Mouse (Mus musculus) ES-Bruce4 (cell line): ENCODE data around the gene Parm1. TPM values are rescaled to one million over a fixed set of nuclear protein-coding genes. Genes with fewer than 3 reads are reported as not detected.

Experiments used
- H3K27ac ChIP-seq: 2 replicates; pipeline ENCODE4 v1.5.1; 2012; ENCODE audit warnings: low read length, inconsistent platforms; ENCODE audit not compliant: insufficient read depth
- H3K27me3 ChIP-seq: 2 replicates; pipeline ENCODE4 v1.6.1; 2012; ENCODE audit warnings: mild to moderate bottlenecking, low read length, inconsistent platforms; ENCODE audit not compliant: control insufficient read depth, poor library complexity, insufficient read depth, severe bottlenecking
- H3K36me3 ChIP-seq: 2 replicates; pipeline ENCODE4 v1.6.1; 2012; ENCODE audit warnings: inconsistent platforms, mild to moderate bottlenecking, low read length, moderate library complexity; ENCODE audit not compliant: control insufficient read depth, poor library complexity, insufficient read depth, severe bottlenecking
- H3K4me1 ChIP-seq: one replicate; pipeline ENCODE4 v1.8.1; 2011; ENCODE audit warnings: low read length; ENCODE audit not compliant: control insufficient read depth, insufficient read depth
- H3K4me3 ChIP-seq: 2 replicates; pipeline ENCODE4 v1.5.1; 2011; ENCODE audit warnings: low read depth, mild to moderate bottlenecking, low read length
- H3K9ac ChIP-seq: 2 replicates; pipeline ENCODE4 v1.6.1; 2012; ENCODE audit warnings: low read depth, mild to moderate bottlenecking, inconsistent platforms; ENCODE audit not compliant: poor library complexity, severe bottlenecking
- H3K9me3 ChIP-seq: replicated peaks from 2 replicates; pipeline ENCODE4 v1.6.1; 2012; ENCODE audit warnings: mild to moderate bottlenecking, low read length, inconsistent platforms; ENCODE audit not compliant: control insufficient read depth, poor library complexity, insufficient read depth, severe bottlenecking
- CTCF ChIP-seq: IDR thresholded peaks from one replicate; pipeline ENCODE4 v1.8.1; 2011; ENCODE audit warnings: low read depth, low read length
- EP300 ChIP-seq: IDR thresholded peaks from 2 replicates; pipeline ENCODE4 v1.6.1; 2011; ENCODE audit warnings: low read depth, low read length; ENCODE audit not compliant: insufficient read depth
- POLR2A ChIP-seq: IDR thresholded peaks from one replicate; pipeline ENCODE4 v1.8.1; 2011; ENCODE audit warnings: low read length; ENCODE audit not compliant: insufficient read depth
- polyA plus RNA-seq: library from polyadenylated mRNA; stranded (reverse); fragments of >200 nt; gene quantifications from 2 replicates; pipeline ENCODE4 v1.2.4, GENCODE M21; 2011; ENCODE audit warnings: low read depth; ENCODE audit not compliant: missing spikeins, insufficient read depth, insufficient read length

The Parm1 gene
- polyA plus RNA-seq, 1 experiment, result 11.3 TPM

- no peaks in the 10 kb centered on the region for H3K9me3 ChIP-seq
- no peak overlapping the region for H3K27ac ChIP-seq
- no peaks in the 10 kb centered on the region for H3K4me1 ChIP-seq
- TF ChIP-seq POLR2A (no peak), CTCF (no peak)
- H3K36me3 ChIP-seq, result no peaks in the 10 kb centered on the region
- H3K27me3 ChIP-seq, result no peaks in the 10 kb centered on the region; the same call in 1 of the 2 replicates
- H3K9ac ChIP-seq, result no peak overlapping the region
- H3K4me3 ChIP-seq, result no peak overlapping the region
Measured at GRCm38 (mm10) chr5:91607234-91607633, 89.8 kb downstream of the Parm1 start.

DNA sequence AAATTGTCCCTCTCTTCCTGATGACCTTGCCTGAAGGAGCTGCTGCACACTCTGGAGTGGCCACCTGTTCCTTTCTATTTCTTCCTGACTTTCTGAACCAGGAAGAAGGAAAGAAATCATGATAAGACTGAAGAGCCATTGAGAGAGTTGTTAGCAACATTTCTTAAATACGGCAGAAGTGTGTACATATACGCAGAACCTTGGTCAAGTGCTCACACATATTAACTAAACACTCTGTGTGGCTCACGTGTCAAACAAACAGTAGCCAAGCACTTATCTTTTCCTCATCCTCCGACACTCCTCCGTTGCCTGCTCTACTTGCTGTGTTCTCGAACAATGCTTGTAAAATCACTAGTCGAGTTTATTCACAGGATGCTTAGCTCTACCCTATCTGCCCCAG, 90.4 kb downstream of the Parm1 start:
- H3K27me3 ChIP-seq, result no peaks in the 10 kb centered on the region; the same call in 1 of the 2 replicates
- H3K36me3 ChIP-seq, result no peaks in the 10 kb centered on the region
- H3K4me3 ChIP-seq, result no peak overlapping the region
- no peak overlapping the region for H3K27ac ChIP-seq
- no peak overlapping the region for H3K9ac ChIP-seq
- no peaks in the 10 kb centered on the region for H3K4me1 ChIP-seq
- TF ChIP-seq POLR2A (no peak), EP300 (no peak), CTCF (no peak)
- no peaks in the 10 kb centered on the region for H3K9me3 ChIP-seq

GRCm38 (mm10) chr5:91609041-91609440, 91.6 kb downstream of the Parm1 start:
- no peak for TF ChIP-seq EP300
- no peak for TF ChIP-seq CTCF
- TF ChIP-seq POLR2A, result no peak
- Histone ChIP-seq H3K27me3 (no peaks in the 10 kb centered on the region; the same call in 1 of the 2 replicates), H3K9ac (no peak overlapping the region), H3K27ac (no peak overlapping the region), H3K4me3 (no peak overlapping the region), H3K4me1 (no peaks in the 10 kb centered on the region), H3K9me3 (no peaks in the 10 kb centered on the region), H3K36me3 (no peaks in the 10 kb centered on the region)

GRCm38 (mm10) chr5:91609511-91610300, 92.3 kb downstream of the Parm1 start:
- TF ChIP-seq CTCF (no peak), POLR2A (no peak)
- no peak overlapping the region for H3K4me3 ChIP-seq

DNA sequence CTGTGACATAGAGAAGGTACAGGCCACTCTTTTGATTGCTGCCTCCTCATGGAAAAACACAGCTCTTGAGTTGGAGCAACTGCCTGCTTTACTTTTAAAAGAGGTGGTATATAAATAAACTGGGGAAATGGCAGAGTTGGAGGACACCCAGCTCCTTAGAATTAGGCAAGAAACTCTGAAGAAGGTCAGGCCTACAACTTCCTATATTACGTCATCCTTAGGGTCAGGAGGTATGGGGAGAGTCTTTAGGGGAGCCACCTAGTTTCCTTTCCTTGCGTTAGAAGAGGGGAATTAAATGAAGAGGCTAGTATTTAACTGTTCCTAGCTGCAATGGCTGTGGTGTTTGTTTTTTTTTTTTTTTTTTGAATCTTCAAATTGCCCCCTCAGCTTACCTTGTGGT, 93.1 kb downstream of the Parm1 start:
- Histone ChIP-seq H3K27me3 (no peaks in the 10 kb centered on the region; the same call in 1 of the 2 replicates), H3K9ac (no peak overlapping the region), H3K36me3 (no peaks in the 10 kb centered on the region), H3K4me1 (no peaks in the 10 kb centered on the region), H3K27ac (no peak overlapping the region), H3K4me3 (no peak overlapping the region), H3K9me3 (no peaks in the 10 kb centered on the region)
- TF ChIP-seq EP300, result no peak
- no peak for TF ChIP-seq CTCF
- no peak for TF ChIP-seq POLR2A

More at GRCm38 (mm10) chr5:91609511-91610300, 92.3 kb downstream of the Parm1 start:
- H3K9me3 ChIP-seq, result no peaks in the 10 kb centered on the region
- no peaks in the 10 kb centered on the region for H3K4me1 ChIP-seq
- H3K9ac ChIP-seq, result no peak overlapping the region
- H3K27me3 ChIP-seq, result no peaks in the 10 kb centered on the region; the same call in 1 of the 2 replicates
- H3K36me3 ChIP-seq, result no peaks in the 10 kb centered on the region
- H3K27ac ChIP-seq, result no peak overlapping the region

GRCm38 (mm10) chr5:91611589-91611988, 94.2 kb downstream of the Parm1 start:
- Histone ChIP-seq H3K4me1 (no peaks in the 10 kb centered on the region), H3K36me3 (no peaks in the 10 kb centered on the region), H3K4me3 (no peak overlapping the region), H3K9ac (no peak overlapping the region), H3K9me3 (no peaks in the 10 kb centered on the region), H3K27me3 (no peaks in the 10 kb centered on the region; the same call in 1 of the 2 replicates), H3K27ac (no peak overlapping the region)
- TF ChIP-seq CTCF, result no peak
